Mouse (Mus musculus) layer of hippocampus, adult 9-10 months (tissue): ENCODE results near the gene Aig1.
"Not testable (repeated sequence)": the region's sequence is repeated elsewhere in the genome, so short reads cannot be mapped to it uniquely, and the experiment has no call there.

Source experiments
- DNase-seq: peaks from one replicate; pipeline ENCODE4 v3.0.0; 2022; ENCODE audit warnings: low spot score

The Aig1 gene

DNA sequence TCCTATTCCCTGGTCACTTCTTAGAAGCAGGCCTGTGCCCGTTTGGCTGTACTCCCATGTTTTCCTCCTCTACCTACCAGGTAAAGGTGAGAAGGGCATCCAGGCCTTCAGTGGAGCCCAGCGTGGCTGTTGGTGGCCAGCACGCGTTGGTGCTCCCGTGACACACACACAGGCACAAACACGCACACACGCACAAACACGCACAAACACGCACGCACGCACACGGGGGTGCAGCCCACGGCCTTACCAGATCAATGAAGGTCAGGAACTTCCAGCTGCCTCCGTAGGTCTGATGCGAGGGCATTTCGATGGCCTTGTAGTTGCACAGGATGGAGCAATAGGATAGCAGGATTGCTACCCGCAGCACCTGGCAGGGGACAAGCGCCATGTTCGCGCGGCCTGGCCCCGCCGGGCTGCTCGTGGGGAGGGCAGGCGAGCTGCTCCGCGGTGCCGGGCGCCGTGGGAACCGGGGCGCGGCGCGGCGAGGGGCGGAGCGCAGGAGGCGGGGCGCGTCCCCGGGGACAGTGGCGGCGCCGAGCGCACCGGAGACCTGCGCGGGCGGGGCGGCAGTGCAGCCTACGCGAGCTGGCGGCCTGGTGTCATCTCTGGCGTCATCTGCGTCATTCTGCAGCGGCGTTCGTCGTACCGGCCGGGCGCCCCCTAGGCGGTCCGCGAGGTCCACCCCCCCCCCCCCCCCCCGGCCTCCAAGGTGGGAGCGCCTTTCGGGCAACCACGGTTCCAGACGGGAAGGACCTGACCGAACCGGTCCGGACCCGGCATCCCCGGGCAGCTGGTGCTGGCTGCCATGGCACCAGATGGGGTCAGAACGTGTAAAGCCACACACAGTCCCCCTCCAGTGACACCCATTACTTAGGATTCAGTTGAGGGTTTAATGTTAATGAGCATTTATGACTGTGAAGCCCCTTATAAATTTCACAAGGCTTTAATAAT, at the start of gene Aig1:
Aig1 (minus strand) TSS at position 610 of the 951 bp plus-strand sequence.
- peak; percentile 32 for DNase-seq

GRCm38 (mm10) chr10:13916645-13917342, 48.0 kb upstream of the Aig1 start:
- DNase-seq: no peak

GRCm38 (mm10) chr10:13915211-13915610, 46.4 kb upstream of the Aig1 start:
- no peak for DNase-seq

DNA sequence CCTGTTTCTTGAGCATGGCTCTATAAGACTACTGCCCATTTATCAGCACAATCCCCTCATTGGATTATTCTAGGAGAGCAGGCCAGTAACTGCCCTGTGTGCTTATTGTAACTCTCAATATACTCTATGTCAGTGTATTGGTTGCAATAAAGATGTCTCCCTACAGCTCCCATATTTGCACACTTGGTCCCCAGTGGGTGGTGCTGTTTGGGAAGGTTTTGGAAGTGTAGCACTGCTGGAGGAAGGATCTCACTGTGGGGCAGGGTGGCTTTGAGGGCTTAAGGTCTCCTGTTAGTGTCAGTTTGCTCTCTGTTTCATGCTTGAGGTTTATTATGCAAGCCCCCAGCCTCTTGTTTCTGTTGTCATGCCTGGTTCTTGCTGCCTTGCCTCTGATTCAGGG, 44.9 kb upstream of the Aig1 start:
- DNase-seq: no peak

DNA sequence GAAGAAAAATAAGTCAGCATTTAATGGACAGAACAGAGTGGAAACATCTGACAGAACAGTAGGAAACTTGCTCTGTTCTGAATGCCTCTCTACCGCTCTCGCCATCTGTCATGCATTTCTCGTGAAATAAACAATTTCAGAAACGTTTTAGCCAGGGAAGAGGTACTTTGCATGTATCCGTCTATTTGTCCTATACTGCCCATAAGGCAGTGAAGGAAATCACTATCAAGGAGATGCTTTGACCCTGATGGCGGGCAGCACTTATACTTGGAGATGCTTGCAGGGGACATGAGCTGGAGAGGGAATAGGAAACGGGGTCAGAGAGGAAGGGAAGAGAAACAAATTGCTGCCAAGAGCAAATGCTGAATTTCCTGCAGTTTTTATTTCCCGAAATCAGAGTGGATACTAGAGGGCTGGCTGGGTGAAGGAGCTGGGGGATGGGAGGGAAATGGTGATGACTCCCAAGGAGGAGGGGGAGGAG, 37.5 kb upstream of the Aig1 start:
- no peak for DNase-seq

- no peak for DNase-seq
These were observed 36.8 kb upstream of the Aig1 start for GRCm38 (mm10) chr10:13905618-13906017.

- not testable (repeated sequence) for DNase-seq
These were observed 24.0 kb upstream of the Aig1 start for GRCm38 (mm10) chr10:13892762-13893161.

DNA sequence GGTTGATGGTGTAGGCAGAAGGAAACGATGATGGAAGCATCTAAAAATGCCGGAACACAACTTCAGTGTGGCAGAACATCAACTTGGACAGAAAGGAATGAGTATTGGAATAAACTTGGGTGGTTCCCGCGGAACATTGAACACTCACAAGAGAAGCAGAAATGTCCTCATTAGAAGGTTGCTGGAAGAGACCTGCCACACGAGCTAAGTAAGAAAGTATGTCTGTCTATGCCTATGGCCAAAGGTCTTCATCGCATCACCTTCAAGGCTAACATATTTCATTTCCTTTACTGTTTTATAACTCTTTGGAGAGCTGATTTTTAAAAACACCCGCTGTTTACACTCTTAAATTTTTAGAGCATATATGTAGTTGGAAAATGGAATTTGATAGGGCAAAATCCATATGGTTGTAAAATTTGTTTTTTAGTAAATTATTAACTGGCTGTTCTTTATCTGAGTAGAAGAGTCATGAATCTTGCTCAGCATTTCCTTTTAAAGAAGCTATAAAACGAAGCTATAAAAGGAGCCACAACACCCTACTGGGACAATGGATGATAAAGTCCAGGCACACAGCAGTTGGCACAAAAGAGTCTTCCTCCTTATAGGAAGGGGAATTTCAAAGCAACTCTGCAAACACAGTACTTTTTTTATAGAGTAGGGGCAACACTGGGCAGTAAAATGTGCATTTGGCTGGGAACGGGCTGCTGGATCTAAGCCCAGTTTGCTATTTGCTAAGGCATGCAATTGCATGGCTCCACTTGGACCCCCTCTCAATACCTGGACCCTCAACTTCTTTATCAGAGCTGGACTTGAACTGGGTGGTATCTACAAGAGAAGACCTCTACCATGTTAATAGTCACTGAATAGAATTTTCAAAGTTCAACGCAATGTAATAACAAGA, 14.4 kb upstream of the Aig1 start:
- no peak for DNase-seq

- no peak for DNase-seq
These were observed 13.7 kb upstream of the Aig1 start for GRCm38 (mm10) chr10:13882490-13882889.

- no peak for DNase-seq
These were observed 9.9 kb upstream of the Aig1 start for GRCm38 (mm10) chr10:13878696-13879095.

GRCm38 (mm10) chr10:13875038-13875420, 6.2 kb upstream of the Aig1 start:
- DNase-seq: no peak

DNA sequence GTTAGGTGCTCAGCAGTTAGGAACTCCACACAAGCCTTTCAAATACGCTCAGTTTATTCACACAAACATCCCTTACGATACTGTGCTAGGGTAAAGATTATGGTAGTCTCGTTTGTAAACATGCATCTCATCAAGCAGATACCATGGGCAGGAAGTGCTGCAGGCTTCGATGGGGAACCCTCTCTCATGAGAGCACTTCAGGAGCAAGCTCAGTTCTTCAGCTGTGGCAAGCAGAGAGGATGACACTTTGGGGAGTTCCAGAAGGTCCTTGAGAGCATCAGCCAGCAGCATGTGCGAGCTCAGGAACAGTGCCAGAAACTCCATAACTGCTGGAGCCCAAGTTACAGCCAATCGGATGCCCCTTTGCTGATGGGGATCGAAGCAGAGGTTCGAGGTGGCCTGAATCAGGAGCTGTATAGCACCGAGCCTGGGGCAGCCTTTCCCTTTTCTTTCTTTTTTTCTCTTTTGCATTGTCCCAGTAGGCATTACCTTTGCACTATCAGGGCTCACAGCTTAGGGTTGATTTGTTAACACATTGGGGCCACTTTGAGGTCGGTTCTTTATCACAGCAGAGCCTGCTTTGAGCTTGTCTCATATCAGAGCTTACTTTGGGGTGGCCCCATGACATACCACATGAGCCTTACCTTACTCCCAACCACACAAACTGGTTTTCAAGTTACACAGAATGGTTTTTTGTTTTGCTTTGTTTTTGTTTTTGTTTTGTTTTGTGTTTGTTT, 5.7 kb upstream of the Aig1 start:
- no peak for DNase-seq

GRCm38 (mm10) chr10:13870531-13870930, 1.8 kb upstream of the Aig1 start:
- DNase-seq: no peak

GRCm38 (mm10) chr10:13869322-13870035, 699 bp upstream of the Aig1 start:
- DNase-seq: no peak

GRCm38 (mm10) chr10:13866391-13866790, 2.4 kb downstream of the Aig1 start:
- DNase-seq: no peak

- DNase-seq: peak; percentile 73
These were observed 7.5 kb downstream of the Aig1 start for GRCm38 (mm10) chr10:13861115-13861909.

- DNase-seq: no peak
These were observed 12.3 kb downstream of the Aig1 start for GRCm38 (mm10) chr10:13856438-13856837.

- DNase-seq: no peak
These were observed 12.8 kb downstream of the Aig1 start for GRCm38 (mm10) chr10:13855969-13856368.

GRCm38 (mm10) chr10:13855111-13855510, 13.7 kb downstream of the Aig1 start:
- DNase-seq: no peak

GRCm38 (mm10) chr10:13850071-13850470, 18.7 kb downstream of the Aig1 start:
- no peak for DNase-seq
